Mouse (Mus musculus) embryonic facial prominence, embryonic 13.5 days (tissue): ENCODE data around the gene Rabgap1l. TPM values are rescaled to one million over a fixed set of nuclear protein-coding genes. Genes with fewer than 3 reads are reported as not detected.

Experiments used
- ATAC-seq: fragments of 200-750 bp; cut with Nextera tagmentation; 2 replicates; pipeline ENCODE4 v1.8.0; 2017; ENCODE audit warnings: low read depth; ENCODE audit not compliant: insufficient number of reproducible peaks, insufficient read depth, low FRiP score, low TSS enrichment
- H3K27ac ChIP-seq: fragments of 300-500 bp; sonication (generic); 2 replicates; pipeline ENCODE4 v1.5.1; 2015; ENCODE audit warnings: moderate library complexity, mild to moderate bottlenecking, inconsistent platforms
- H3K27me3 ChIP-seq: fragments of 300-500 bp; sonication (generic); 2 replicates; pipeline ENCODE4 v1.6.1; 2015; ENCODE audit warnings: mild to moderate bottlenecking, inconsistent platforms
- H3K36me3 ChIP-seq: fragments of 300-500 bp; sonication (generic); 2 replicates; pipeline ENCODE4 v1.6.1; 2015; ENCODE audit warnings: mild to moderate bottlenecking, inconsistent platforms
- H3K4me1 ChIP-seq: fragments of 300-500 bp; sonication (generic); 2 replicates; pipeline ENCODE4 v1.6.1; 2015; ENCODE audit warnings: inconsistent platforms
- H3K4me2 ChIP-seq: fragments of 300-500 bp; sonication (generic); 2 replicates; pipeline ENCODE4 v1.6.1; 2015; ENCODE audit warnings: moderate library complexity, mild to moderate bottlenecking, inconsistent platforms
- H3K4me3 ChIP-seq: fragments of 300-500 bp; sonication (generic); 2 replicates; pipeline ENCODE4 v1.5.1; 2015; ENCODE audit warnings: mild to moderate bottlenecking, inconsistent platforms
- H3K9ac ChIP-seq: fragments of 300-500 bp; sonication (generic); 2 replicates; pipeline ENCODE4 v1.6.1; 2015; ENCODE audit warnings: mild to moderate bottlenecking, inconsistent platforms
- H3K9me3 ChIP-seq: fragments of 300-500 bp; sonication (generic); 2 replicates; pipeline ENCODE4 v1.6.1; 2016; ENCODE audit warnings: inconsistent platforms
- WGBS: fragments of 180-500 bp; shearing (Covaris S2); methylation state at CpG from one replicate; pipeline ENCODE4 v1.1.7; 2015; ENCODE audit warnings: mixed read lengths; 5-methylcytosine and 5-hydroxymethylcytosine counted together
- polyA plus RNA-seq: library from polyadenylated mRNA; unstranded; fragments of >200 nt; fragmentation: Nextera tagmentation; extraction: Ambion mirVana; gene quantifications from 2 replicates; pipeline ENCODE4 v1.2.1, GENCODE M21; 2015

The Rabgap1l gene
- polyA plus RNA-seq, 1 experiment from 2014 or later: 22.1 TPM

DNA sequence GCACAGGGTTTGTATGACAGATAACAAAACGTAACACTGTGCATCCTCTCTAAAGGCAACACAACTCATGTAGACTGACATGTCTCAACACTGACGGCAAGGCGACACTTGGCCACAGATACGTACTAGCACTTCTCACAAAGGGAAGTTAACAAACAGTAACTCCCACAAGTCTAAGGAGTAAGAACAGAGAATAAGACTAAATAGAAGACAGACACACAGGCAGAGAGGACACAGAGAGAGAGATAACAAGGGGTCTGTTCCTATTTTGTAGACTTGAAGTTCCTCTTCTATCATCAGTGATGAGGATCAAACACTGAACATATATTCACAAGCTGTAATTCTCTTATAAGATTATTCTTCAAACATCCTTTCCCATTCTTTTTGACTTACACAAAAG is 216.9 kb downstream of the Rabgap1l start:
- Histone ChIP-seq H3K4me1 (no peaks in the 10 kb centered on the region; the same call in 1 of the 2 replicates), H3K27ac (no peak overlapping the region), H3K4me2 (no peak overlapping the region), H3K27me3 (no peaks in the 10 kb centered on the region), H3K36me3 (no peaks in the 10 kb centered on the region), H3K9me3 (no peaks in the 10 kb centered on the region), H3K9ac (no peak overlapping the region), H3K4me3 (no peak overlapping the region)
- no peak for ATAC-seq
- 85% methylated on average over 4 of the region's 4 CpGs for WGBS

- Histone ChIP-seq H3K27me3 (no peaks in the 10 kb centered on the region), H3K9ac (no peak overlapping the region), H3K36me3 (no peaks in the 10 kb centered on the region), H3K27ac (no peak overlapping the region), H3K4me2 (no peak overlapping the region), H3K9me3 (no peaks in the 10 kb centered on the region), H3K4me1 (no peaks in the 10 kb centered on the region; the same call in 1 of the 2 replicates), H3K4me3 (no peak overlapping the region)
- no peak for ATAC-seq
- WGBS: 53% methylated on average over 4 of the region's 4 CpGs
Observed at GRCm38 (mm10) chr1:160574039-160574438, 219.0 kb downstream of the Rabgap1l start.

DNA sequence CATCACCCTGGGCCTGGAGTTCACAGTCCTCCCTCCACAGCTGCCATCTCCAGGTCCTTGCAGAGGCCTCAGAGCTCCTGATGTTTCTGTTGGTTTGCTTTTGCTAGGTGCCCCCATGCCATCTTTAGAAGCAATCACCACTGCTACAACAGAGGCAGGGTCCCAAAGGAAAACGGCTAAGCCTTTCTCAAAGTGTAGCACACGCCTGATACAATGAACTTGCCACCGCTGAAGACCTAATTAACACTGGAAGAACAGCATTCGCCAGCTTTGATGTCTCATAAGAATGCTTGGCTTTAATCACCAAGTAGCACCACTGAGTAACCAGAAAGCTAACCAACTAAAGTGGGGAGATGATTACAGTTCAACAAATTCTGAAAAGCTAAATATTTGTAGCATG is 226.6 kb downstream of the Rabgap1l start:
- WGBS: 51% methylated on average over 4 of the region's 4 CpGs
- ATAC-seq: no peak

GRCm38 (mm10) chr1:160561381-160561780 is 231.6 kb downstream of the Rabgap1l start:
- WGBS: 57% methylated on average over 1 of the region's 1 CpGs

More for the DNA sequence above, 226.6 kb downstream of the Rabgap1l start:
- Histone ChIP-seq H3K4me3 (no peak overlapping the region), H3K27me3 (no peaks in the 10 kb centered on the region), H3K9ac (no peak overlapping the region), H3K4me2 (no peak overlapping the region), H3K9me3 (no peaks in the 10 kb centered on the region), H3K27ac (no peak overlapping the region), H3K36me3 (no peaks in the 10 kb centered on the region), H3K4me1 (no peaks in the 10 kb centered on the region)

GRCm38 (mm10) chr1:160550636-160551035 is 242.4 kb downstream of the Rabgap1l start:
- WGBS: 90% methylated on average over 1 of the region's 1 CpGs
- no peak overlapping the region for H3K4me2 ChIP-seq
- H3K4me1 ChIP-seq: peaks cover 3% of the 10 kb centered on the region; the same call in 1 of the 2 replicates
- no peak overlapping the region for H3K9ac ChIP-seq
- ATAC-seq: no peak
- H3K4me3 ChIP-seq: no peak overlapping the region
- no peaks in the 10 kb centered on the region for H3K9me3 ChIP-seq
- no peaks in the 10 kb centered on the region for H3K36me3 ChIP-seq
- no peaks in the 10 kb centered on the region for H3K27me3 ChIP-seq
- no peak overlapping the region for H3K27ac ChIP-seq

More at GRCm38 (mm10) chr1:160561381-160561780, 231.6 kb downstream of the Rabgap1l start:
- Histone ChIP-seq H3K27ac (no peak overlapping the region), H3K36me3 (no peaks in the 10 kb centered on the region), H3K4me3 (no peak overlapping the region), H3K4me1 (no peaks in the 10 kb centered on the region), H3K9me3 (no peaks in the 10 kb centered on the region), H3K27me3 (no peaks in the 10 kb centered on the region), H3K9ac (no peak overlapping the region), H3K4me2 (no peak overlapping the region)
- ATAC-seq: no peak

DNA sequence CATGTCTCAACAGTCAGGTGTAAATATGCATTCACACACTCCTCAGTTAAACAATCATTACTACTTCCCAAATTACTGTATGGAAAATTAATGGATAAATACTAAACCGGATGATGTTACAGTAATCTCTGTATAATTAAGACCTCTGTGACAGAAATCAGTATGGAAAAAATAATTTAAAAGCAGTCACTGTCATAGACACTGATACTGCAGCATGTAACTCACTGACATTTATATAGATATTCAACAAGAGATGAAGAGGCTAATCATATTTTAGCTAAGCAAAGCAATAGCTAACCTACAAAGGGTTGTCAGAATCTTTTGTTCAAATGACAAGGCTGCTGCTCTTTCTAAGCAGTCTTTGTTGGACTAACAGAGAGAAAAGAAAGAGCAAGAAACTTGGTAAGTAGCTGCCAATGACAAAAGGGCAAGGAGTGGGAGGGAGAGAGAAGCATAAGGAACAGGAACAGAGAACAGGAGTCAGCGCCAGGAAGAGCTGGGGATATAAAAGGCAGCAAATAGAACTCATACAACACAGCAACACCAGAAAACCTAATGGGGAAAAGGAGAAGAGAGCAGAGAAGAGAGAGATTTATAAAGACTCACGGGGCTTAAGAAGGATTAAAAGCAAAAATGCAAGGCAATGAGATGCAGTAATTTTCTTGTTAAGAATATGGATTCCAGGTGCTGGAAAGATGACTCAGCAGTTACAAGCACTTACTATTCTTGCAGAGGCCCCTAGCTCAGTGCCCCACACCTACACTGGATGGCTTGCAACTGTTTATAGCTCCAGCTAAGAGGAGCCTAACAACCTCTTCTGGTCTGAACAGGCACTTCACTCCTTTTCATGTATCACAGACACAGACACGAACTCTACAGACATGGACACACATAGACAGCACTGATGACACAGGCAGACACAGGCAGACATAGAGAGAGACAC is 244.8 kb downstream of the Rabgap1l start:
- no peaks in the 10 kb centered on the region for H3K9me3 ChIP-seq
- no peaks in the 10 kb centered on the region for H3K27me3 ChIP-seq
- 38% methylated on average over 4 of the region's 4 CpGs for WGBS
- H3K36me3 ChIP-seq: no peaks in the 10 kb centered on the region
- H3K4me2 ChIP-seq: no peak overlapping the region
- H3K27ac ChIP-seq: peak overlapping the region; percentile 39; the same call in 1 of the 2 replicates
- no peak overlapping the region for H3K4me3 ChIP-seq
- H3K4me1 ChIP-seq: peaks cover 3% of the 10 kb centered on the region; the same call in 1 of the 2 replicates
- no peak for ATAC-seq
- H3K9ac ChIP-seq: no peak overlapping the region

GRCm38 (mm10) chr1:160535649-160536048 is 257.4 kb downstream of the Rabgap1l start:
- H3K4me2 ChIP-seq: no peak overlapping the region
- ATAC-seq: no peak
- peaks cover 2% of the 10 kb centered on the region; the same call in 1 of the 2 replicates for H3K4me1 ChIP-seq
- 92% methylated on average over 8 of the region's 8 CpGs for WGBS
- no peak overlapping the region for H3K9ac ChIP-seq
- no peak overlapping the region for H3K4me3 ChIP-seq
- H3K27ac ChIP-seq: no peak overlapping the region
- no peaks in the 10 kb centered on the region for H3K27me3 ChIP-seq
- no peaks in the 10 kb centered on the region for H3K36me3 ChIP-seq
- H3K9me3 ChIP-seq: no peaks in the 10 kb centered on the region

GRCm38 (mm10) chr1:160534571-160535335 is 258.3 kb downstream of the Rabgap1l start:
- H3K4me2 ChIP-seq: no peak overlapping the region

GRCm38 (mm10) chr1:160533209-160533820 is 259.7 kb downstream of the Rabgap1l start:
- no peaks in the 10 kb centered on the region for H3K9me3 ChIP-seq

More at GRCm38 (mm10) chr1:160534571-160535335, 258.3 kb downstream of the Rabgap1l start:
- no peak overlapping the region for H3K27ac ChIP-seq
- no peaks in the 10 kb centered on the region for H3K27me3 ChIP-seq
- H3K36me3 ChIP-seq: no peaks in the 10 kb centered on the region
- WGBS: 79% methylated on average over 2 of the region's 2 CpGs
- peaks cover 2% of the 10 kb centered on the region; the same call in 1 of the 2 replicates for H3K4me1 ChIP-seq
- H3K9ac ChIP-seq: no peak overlapping the region
- H3K4me3 ChIP-seq: no peak overlapping the region
- H3K9me3 ChIP-seq: no peaks in the 10 kb centered on the region
- no peak for ATAC-seq

DNA sequence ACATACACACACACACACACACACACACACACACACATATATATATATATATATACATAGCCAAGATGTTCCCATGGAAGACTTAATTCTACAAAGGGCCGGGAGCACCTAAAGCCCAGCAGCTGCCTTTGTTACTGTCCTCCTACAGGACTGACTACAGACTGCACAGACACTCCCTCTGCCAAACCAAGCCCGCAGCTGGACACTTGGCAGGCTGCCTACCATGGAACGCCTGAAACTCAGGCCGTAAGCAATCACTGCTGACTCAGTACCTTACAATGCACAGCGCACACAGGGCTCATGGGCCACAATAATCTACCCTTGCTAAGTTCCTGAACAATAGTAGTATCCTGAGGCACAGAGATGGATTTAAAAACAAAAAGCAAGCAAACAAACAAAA is 261.6 kb downstream of the Rabgap1l start:
- Histone ChIP-seq H3K9ac (no peak overlapping the region), H3K9me3 (no peaks in the 10 kb centered on the region), H3K4me3 (no peak overlapping the region), H3K27me3 (no peaks in the 10 kb centered on the region), H3K36me3 (no peaks in the 10 kb centered on the region), H3K4me1 (peaks cover 2% of the 10 kb centered on the region; the same call in 1 of the 2 replicates), H3K27ac (no peak overlapping the region), H3K4me2 (no peak overlapping the region)
- no peak for ATAC-seq
- 58% methylated on average over 5 of the region's 5 CpGs for WGBS

More at GRCm38 (mm10) chr1:160533209-160533820, 259.7 kb downstream of the Rabgap1l start:
- Histone ChIP-seq H3K4me1 (peaks cover 2% of the 10 kb centered on the region; the same call in 1 of the 2 replicates), H3K27ac (no peak overlapping the region), H3K4me2 (no peak overlapping the region), H3K36me3 (no peaks in the 10 kb centered on the region), H3K9ac (no peak overlapping the region), H3K27me3 (no peaks in the 10 kb centered on the region), H3K4me3 (no peak overlapping the region)
- 66% methylated on average over 6 of the region's 6 CpGs for WGBS
- no peak for ATAC-seq

DNA sequence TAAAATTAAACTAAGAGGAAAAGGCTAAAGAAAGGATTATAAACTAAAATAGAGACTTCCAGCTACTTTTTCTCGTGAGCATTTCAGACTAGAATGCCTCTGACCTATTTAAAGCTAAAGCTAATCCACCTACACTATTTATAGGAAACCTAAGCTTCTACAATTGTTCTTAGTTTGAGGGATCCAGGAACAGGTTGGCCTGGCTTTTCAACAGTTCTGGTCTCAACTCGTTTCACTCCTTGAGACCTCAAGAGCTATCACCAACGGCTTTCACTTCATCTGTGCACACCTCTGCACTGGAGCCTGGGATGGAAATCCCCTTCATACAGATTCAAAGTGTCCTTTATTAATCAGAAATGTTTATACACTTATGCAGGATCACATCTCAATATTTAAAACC is 271.1 kb downstream of the Rabgap1l start:
- H3K4me1 ChIP-seq: no peaks in the 10 kb centered on the region
- no peak for ATAC-seq
- H3K36me3 ChIP-seq: no peaks in the 10 kb centered on the region
- no peak overlapping the region for H3K9ac ChIP-seq
- H3K27ac ChIP-seq: no peak overlapping the region
- no peak overlapping the region for H3K4me3 ChIP-seq
- H3K4me2 ChIP-seq: no peak overlapping the region
- 68% methylated on average over 3 of the region's 3 CpGs for WGBS
- H3K9me3 ChIP-seq: no peaks in the 10 kb centered on the region
- no peaks in the 10 kb centered on the region for H3K27me3 ChIP-seq
